Mouse (Mus musculus): Measurements from ENCODE around the gene Erf. TPM values are rescaled to one million over a fixed set of nuclear protein-coding genes. Genes with fewer than 3 reads are reported as not detected.
"Not testable (repeated sequence)": the region's sequence is repeated elsewhere in the genome, so short reads cannot be mapped to it uniquely, and the experiment has no call there.

The Erf gene
- polyA plus RNA-seq, 1 experiment from 2014 or later = 11.7 TPM

GRCm38 (mm10) chr7:25270652-25271633, 20.4 kb upstream of the Erf start:
- Histone ChIP-seq H3K36me3 (ENCODE audit: control insufficient read depth, insufficient read depth, low read length) (peaks cover 4% of the 10 kb centered on the region; the same call in 1 of the 2 replicates), H3K4me1 (ENCODE audit: control insufficient read depth, insufficient read depth, low read length) (peaks cover 16% of the 10 kb centered on the region), H3K27me3 (ENCODE audit: control insufficient read depth, insufficient read depth, low read length) (no peaks in the 10 kb centered on the region), H3K27ac (ENCODE audit: low read depth, low read length) (no peak overlapping the region), H3K4me3 (ENCODE audit: low read depth, low read length) (no peak overlapping the region), H3K9ac (ENCODE audit: low read length) (no peak overlapping the region), H3K4me2 (no peak overlapping the region), H3K9me3 (ENCODE audit: control insufficient read depth, low read length) (no peaks in the 10 kb centered on the region)
- ATAC-seq (ENCODE audit: low FRiP score) (no peak), DNase-seq (ENCODE audit: low spot score, missing footprints) (peak; percentile 64)
- 88% methylated on average over 35 of the region's 35 CpGs for WGBS

- Histone ChIP-seq H3K4me1 (ENCODE audit: control insufficient read depth, insufficient read depth, low read length) (peaks cover 16% of the 10 kb centered on the region), H3K27ac (ENCODE audit: low read depth, low read length) (no peak overlapping the region), H3K36me3 (ENCODE audit: control insufficient read depth, insufficient read depth, low read length) (peaks cover 4% of the 10 kb centered on the region; the same call in 1 of the 2 replicates), H3K4me2 (peak overlapping the region; percentile 79; the same call in 1 of the 2 replicates), H3K4me3 (ENCODE audit: low read depth, low read length) (no peak overlapping the region), H3K9ac (ENCODE audit: low read length) (peak overlapping the region; percentile 36; the same call in 1 of the 2 replicates), H3K9me3 (ENCODE audit: control insufficient read depth, low read length) (no peaks in the 10 kb centered on the region), H3K27me3 (ENCODE audit: control insufficient read depth, insufficient read depth, low read length) (no peaks in the 10 kb centered on the region)
- DNase-seq (ENCODE audit: low spot score, missing footprints) (no peak), ATAC-seq (ENCODE audit: low FRiP score) (no peak)
- WGBS = 83% methylated on average over 8 of the region's 8 CpGs
Measured at GRCm38 (mm10) chr7:25269545-25270271, 19.1 kb upstream of the Erf start.

- Histone ChIP-seq H3K27me3 (ENCODE audit: control insufficient read depth, insufficient read depth, low read length) (no peaks in the 10 kb centered on the region), H3K4me2 (peak overlapping the region; percentile 79), H3K9me3 (ENCODE audit: control insufficient read depth, low read length) (no peaks in the 10 kb centered on the region), H3K4me3 (ENCODE audit: low read depth, low read length) (peak overlapping the region; percentile 55), H3K9ac (ENCODE audit: low read length) (peak overlapping the region; percentile 62), H3K36me3 (ENCODE audit: control insufficient read depth, insufficient read depth, low read length) (peaks cover 4% of the 10 kb centered on the region; the same call in 1 of the 2 replicates), H3K27ac (ENCODE audit: low read depth, low read length) (no peak overlapping the region; the same call in 1 of the 2 replicates), H3K4me1 (ENCODE audit: control insufficient read depth, insufficient read depth, low read length) (peaks cover 16% of the 10 kb centered on the region)
- 51% methylated on average over 4 of the region's 4 CpGs for WGBS
- ATAC-seq (ENCODE audit: low FRiP score) (no peak), DNase-seq (ENCODE audit: low spot score, missing footprints) (no peak)
Measured at GRCm38 (mm10) chr7:25269029-25269428, 18.5 kb upstream of the Erf start.

DNA sequence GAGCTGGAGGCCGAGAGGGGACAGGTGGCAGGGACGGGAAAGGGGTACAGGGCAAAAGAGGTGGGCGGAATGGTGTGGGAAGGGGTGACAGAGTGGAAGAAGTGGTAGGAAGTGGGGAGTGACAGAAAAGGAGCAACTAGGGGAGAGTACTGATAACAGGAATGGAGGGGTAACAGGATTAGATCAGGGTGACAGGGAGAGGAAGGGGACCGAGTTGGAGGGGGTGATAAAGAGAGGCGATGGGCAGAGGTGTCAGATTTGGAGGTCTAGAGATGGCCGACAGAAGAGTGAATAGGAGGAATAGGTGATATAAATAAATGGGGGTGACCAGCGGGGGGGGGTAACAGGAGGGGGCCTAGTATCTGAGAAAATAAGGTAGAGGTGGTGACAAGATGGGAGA, 18.0 kb upstream of the Erf start:
- Histone ChIP-seq H3K27me3 (ENCODE audit: control insufficient read depth, insufficient read depth, low read length) (no peaks in the 10 kb centered on the region), H3K9me3 (ENCODE audit: control insufficient read depth, low read length) (no peaks in the 10 kb centered on the region), H3K4me3 (ENCODE audit: low read depth, low read length) (peak overlapping the region; percentile 55), H3K27ac (ENCODE audit: low read depth, low read length) (peak overlapping the region; percentile 20; the same call in 1 of the 2 replicates), H3K4me1 (ENCODE audit: control insufficient read depth, insufficient read depth, low read length) (peaks cover 17% of the 10 kb centered on the region), H3K36me3 (ENCODE audit: control insufficient read depth, insufficient read depth, low read length) (peaks cover 4% of the 10 kb centered on the region; the same call in 1 of the 2 replicates), H3K9ac (ENCODE audit: low read length) (peak overlapping the region; percentile 62), H3K4me2 (peak overlapping the region; percentile 79)
- ATAC-seq (ENCODE audit: low FRiP score) = no peak
- WGBS = 9% methylated on average over 7 of the region's 7 CpGs
- DNase-seq (ENCODE audit: low spot score, missing footprints) = no peak

DNA sequence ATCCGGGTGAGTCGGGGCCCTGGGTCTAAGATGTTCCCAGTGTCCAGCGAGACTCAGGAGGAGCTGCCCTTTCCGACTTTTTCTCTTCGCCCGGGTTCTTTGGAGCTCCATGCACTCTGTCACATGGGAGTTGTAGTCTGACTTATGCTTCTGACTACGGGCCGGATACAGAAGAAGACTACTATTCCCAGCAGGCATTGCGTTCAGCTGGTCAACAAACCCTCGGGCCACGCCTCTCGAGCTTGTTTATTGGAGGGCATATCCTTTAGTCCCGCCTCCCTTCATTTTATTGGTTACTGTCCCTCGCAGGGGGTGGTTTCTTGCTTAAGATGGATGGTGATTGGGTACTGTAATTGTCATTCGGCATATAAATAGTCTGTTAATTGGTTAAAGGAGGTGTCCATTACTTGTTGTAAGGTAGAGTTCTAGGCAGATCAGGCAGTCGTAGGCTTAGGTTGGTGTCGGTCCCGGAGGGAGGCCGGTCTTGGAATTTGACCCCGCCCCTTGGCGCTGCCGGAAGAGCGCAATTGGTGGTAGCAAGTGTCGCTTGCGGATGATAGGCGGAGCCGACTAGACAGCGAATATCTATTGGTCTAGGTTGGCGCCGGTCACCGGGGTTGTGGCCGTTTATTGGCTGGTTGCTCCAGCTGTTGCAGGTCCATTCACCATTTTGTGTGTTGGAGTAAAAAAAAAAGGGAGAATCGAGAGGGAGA, 17.3 kb upstream of the Erf start:
- no peaks in the 10 kb centered on the region for H3K27me3 ChIP-seq (ENCODE audit: control insufficient read depth, insufficient read depth, low read length)
- ATAC-seq (ENCODE audit: low FRiP score) (peak; percentile 95), DNase-seq (ENCODE audit: low spot score, missing footprints) (peak; percentile 99)
- H3K27ac ChIP-seq (ENCODE audit: low read depth, low read length) = peak overlapping the region; percentile 81
- H3K4me3 ChIP-seq (ENCODE audit: low read depth, low read length) = peak overlapping the region; percentile 55
- no peaks in the 10 kb centered on the region for H3K9me3 ChIP-seq (ENCODE audit: control insufficient read depth, low read length)
- peak overlapping the region; percentile 79 for H3K4me2 ChIP-seq
- peaks cover 17% of the 10 kb centered on the region for H3K4me1 ChIP-seq (ENCODE audit: control insufficient read depth, insufficient read depth, low read length)
- peaks cover 4% of the 10 kb centered on the region; the same call in 1 of the 2 replicates for H3K36me3 ChIP-seq (ENCODE audit: control insufficient read depth, insufficient read depth, low read length)
- WGBS = under 1% methylated on average over 33 of the region's 33 CpGs
- H3K9ac ChIP-seq (ENCODE audit: low read length) = peak overlapping the region; percentile 76

DNA sequence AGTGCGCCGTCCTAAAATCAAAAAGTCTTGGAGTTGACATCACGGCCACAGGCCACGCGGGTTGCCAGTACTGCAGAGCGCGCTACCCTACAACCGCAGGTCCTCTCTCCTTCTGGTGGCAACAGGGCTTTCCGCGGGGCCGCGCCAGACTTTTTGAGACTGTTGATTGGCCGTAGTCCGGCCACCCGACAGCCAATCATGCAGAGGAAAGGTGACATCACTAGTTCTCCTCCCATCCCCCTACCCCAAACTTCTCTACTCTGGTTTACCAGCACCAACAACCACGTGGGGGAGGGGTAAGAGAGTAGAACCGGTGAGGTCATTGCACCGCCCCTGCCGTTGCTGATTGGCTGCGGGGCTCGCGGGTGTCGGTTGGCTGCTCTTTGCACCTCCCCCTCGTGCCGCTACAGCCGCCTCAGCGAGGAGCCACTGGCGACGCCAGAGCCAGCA, 16.8 kb upstream of the Erf start, which contains the start of gene Cic:
Cic (plus strand) TSS at position 404 of the 450 bp plus-strand sequence.
- peak within 1 kb of the TSS; percentile 55 for H3K4me3 ChIP-seq (ENCODE audit: low read depth, low read length)
- peaks cover 2% of the 10 kb centered on the region; the same call in 1 of the 2 replicates for H3K36me3 ChIP-seq (ENCODE audit: control insufficient read depth, insufficient read depth, low read length)
- peak within 1 kb of the TSS; percentile 81 for H3K27ac ChIP-seq (ENCODE audit: low read depth, low read length)
- peak within 1 kb of the TSS; percentile 79 for H3K4me2 ChIP-seq
- peak within 1 kb of the TSS; percentile 76 for H3K9ac ChIP-seq (ENCODE audit: low read length)
- ATAC-seq (ENCODE audit: low FRiP score) (peak; percentile 89), DNase-seq (ENCODE audit: low spot score, missing footprints) (no peak)
- WGBS = 0% methylated on average over 29 of the region's 29 CpGs
- H3K9me3 ChIP-seq (ENCODE audit: control insufficient read depth, low read length) = no peaks in the 10 kb centered on the region
- H3K4me1 ChIP-seq (ENCODE audit: control insufficient read depth, insufficient read depth, low read length) = peaks cover 17% of the 10 kb centered on the region
- no peaks in the 10 kb centered on the region for H3K27me3 ChIP-seq (ENCODE audit: control insufficient read depth, insufficient read depth, low read length)

- Histone ChIP-seq H3K4me1 (ENCODE audit: control insufficient read depth, insufficient read depth, low read length) (peaks cover 17% of the 10 kb centered on the region), H3K4me3 (ENCODE audit: low read depth, low read length) (no peak overlapping the region), H3K27me3 (ENCODE audit: control insufficient read depth, insufficient read depth, low read length) (no peaks in the 10 kb centered on the region), H3K36me3 (ENCODE audit: control insufficient read depth, insufficient read depth, low read length) (no peaks in the 10 kb centered on the region), H3K4me2 (peak overlapping the region; percentile 48), H3K9me3 (ENCODE audit: control insufficient read depth, low read length) (no peaks in the 10 kb centered on the region), H3K9ac (ENCODE audit: low read length) (peak overlapping the region; percentile 76; the same call in 1 of the 2 replicates), H3K27ac (ENCODE audit: low read depth, low read length) (no peak overlapping the region)
- ATAC-seq (ENCODE audit: low FRiP score) = no peak
- WGBS = 88% methylated on average over 8 of the region's 8 CpGs
- DNase-seq (ENCODE audit: low spot score, missing footprints) = no peak
Measured at GRCm38 (mm10) chr7:25266180-25266962, 15.8 kb upstream of the Erf start.

DNA sequence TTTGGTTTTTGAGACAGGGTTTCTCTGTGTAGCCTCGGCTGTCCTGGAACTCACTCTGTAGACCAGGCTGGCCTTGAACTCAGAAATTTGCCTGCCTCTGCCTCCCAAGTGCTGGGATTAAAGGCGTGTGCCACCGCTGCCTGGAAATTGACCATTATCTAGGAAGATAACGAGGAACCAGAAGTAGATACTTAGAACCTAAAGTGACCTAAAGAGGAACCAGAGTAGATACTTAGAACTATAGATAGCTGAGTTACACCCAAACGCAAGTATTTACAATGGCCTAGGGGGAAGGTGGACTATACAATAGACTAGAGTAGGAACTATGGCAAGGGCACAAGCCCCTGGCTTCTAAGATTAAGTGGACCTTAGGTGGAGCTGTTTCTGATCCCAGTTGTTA, 15.2 kb upstream of the Erf start:
- not testable (repeated sequence) for H3K36me3 ChIP-seq (ENCODE audit: control insufficient read depth, insufficient read depth, low read length); H3K9ac ChIP-seq (ENCODE audit: low read length); H3K4me3 ChIP-seq (ENCODE audit: low read depth, low read length); H3K27me3 ChIP-seq (ENCODE audit: control insufficient read depth, insufficient read depth, low read length); H3K27ac ChIP-seq (ENCODE audit: low read depth, low read length); H3K9me3 ChIP-seq (ENCODE audit: control insufficient read depth, low read length); ATAC-seq (ENCODE audit: low FRiP score); H3K4me2 ChIP-seq; DNase-seq (ENCODE audit: low spot score, missing footprints)
- H3K4me1 ChIP-seq (ENCODE audit: control insufficient read depth, insufficient read depth, low read length) = peaks cover 17% of the 10 kb centered on the region
- WGBS = 87% methylated on average over 5 of the region's 5 CpGs
